In the genomic region with DNA sequence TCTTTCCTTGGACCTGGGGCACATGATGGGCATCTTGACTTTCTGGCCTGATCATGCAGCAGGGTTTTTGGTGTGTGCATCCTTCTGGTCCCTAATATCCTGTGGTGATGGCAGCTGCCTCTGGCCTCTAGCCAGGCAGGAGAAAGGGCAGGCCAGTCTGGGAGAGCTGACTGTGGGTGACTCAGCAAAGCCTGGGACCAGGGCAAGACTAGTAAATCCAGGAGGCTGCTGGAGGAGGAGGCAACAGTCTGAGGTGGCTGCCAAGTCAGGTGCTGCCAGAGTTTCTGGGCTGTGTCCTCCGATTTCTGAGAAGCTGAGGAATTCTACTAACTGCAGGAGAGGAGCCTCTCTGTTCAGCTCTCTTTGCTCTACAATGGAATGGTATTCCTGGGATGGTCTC, we compare ENCODE assay signal across 10 mouse cellular contexts. TPM values are rescaled to one million over a fixed set of nuclear protein-coding genes. Genes with fewer than 3 reads are reported as not detected.
DNase-seq lines count a peak whose midpoint lies in the region; ATAC-seq and TF ChIP-seq lines count a peak whose summit lies in the region.
"Had no signal": no experiment of that assay in that cellular context is flagged by ENCODE, and none has a peak within 500 bp of the region (broad histone marks: within the 10 kb centered on the region; RNA-seq: fewer than 3 reads in every experiment).

No protein-coding gene starts in this region.

- no peak for TF ChIP-seq CTCF in kidney, postnatal 0 days (IDR thresholded peaks at IDR 0.05; ENCODE audit: low read depth)

- peak; percentile 97 for DNase-seq in heart, adult 11 months
- no peak for DNase-seq in midbrain, embryonic 10.5 days (ENCODE audit: low spot score)
- no peak for DNase-seq in midbrain, embryonic 14.5 days
- peak; percentile 97 for DNase-seq in cerebellum, adult 11-12 months
- no peak for DNase-seq in kidney, postnatal 0 days (ENCODE audit: low spot score)
- DNase-seq in layer of hippocampus, adult 11-12 months (ENCODE audit: low spot score), result no peak

- no peaks in the 10 kb centered on the region for H3K9me3 ChIP-seq in heart, embryonic 12.5 days (replicated peaks)
- 0 out of 2 replicates have a peak, but pooled peaks cover 2% of the 10 kb centered on the region for H3K9me3 ChIP-seq in midbrain, embryonic 10.5 days (replicated peaks)
- no peaks in the 10 kb centered on the region for H3K9me3 ChIP-seq in midbrain, embryonic 14.5 days (ENCODE audit: control insufficient read depth, low read length)
- no peaks in the 10 kb centered on the region for H3K9me3 ChIP-seq in kidney, postnatal 0 days (replicated peaks; ENCODE audit: low read length)
- no peaks in the 10 kb centered on the region for H3K9me3 ChIP-seq in midbrain, embryonic 16.5 days (replicated peaks; ENCODE audit: control insufficient read depth, low read length, poor library complexity, severe bottlenecking)

- H3K4me2 ChIP-seq in heart, embryonic 12.5 days, result no peak overlapping the region
- no peak overlapping the region for H3K4me2 ChIP-seq in midbrain, embryonic 14.5 days (ENCODE audit: low read length)
- H3K4me2 ChIP-seq in kidney, postnatal 0 days (ENCODE audit: low read length), result no peak overlapping the region
- no peak overlapping the region for H3K4me2 ChIP-seq in midbrain, embryonic 16.5 days (ENCODE audit: low read length)
- H3K4me2 ChIP-seq: embryonic facial prominence, embryonic 13.5 days had no signal

- H3K27me3 ChIP-seq in heart, embryonic 12.5 days (replicated peaks), result peaks cover 13% of the 10 kb centered on the region
- 0 out of 2 replicates have a peak, but pooled peaks cover 6% of the 10 kb centered on the region for H3K27me3 ChIP-seq in midbrain, embryonic 10.5 days (ENCODE audit: low read depth, poor library complexity, severe bottlenecking)
- H3K27me3 ChIP-seq in midbrain, embryonic 14.5 days (ENCODE audit: control insufficient read depth, insufficient read depth, low read length), result no peaks in the 10 kb centered on the region
- H3K27me3 ChIP-seq in kidney, postnatal 0 days (ENCODE audit: insufficient read depth, low read length), result no peaks in the 10 kb centered on the region
- no peaks in the 10 kb centered on the region for H3K27me3 ChIP-seq in midbrain, embryonic 16.5 days (ENCODE audit: control insufficient read depth, insufficient read depth, low read depth, low read length)

- H3K36me3 ChIP-seq in heart, embryonic 12.5 days, result no peaks in the 10 kb centered on the region
- H3K36me3 ChIP-seq in midbrain, embryonic 10.5 days, result no peaks in the 10 kb centered on the region
- H3K36me3 ChIP-seq in midbrain, embryonic 14.5 days (ENCODE audit: control insufficient read depth, insufficient read depth, low read length), result no peaks in the 10 kb centered on the region
- no peaks in the 10 kb centered on the region for H3K36me3 ChIP-seq in kidney, postnatal 0 days (ENCODE audit: insufficient read depth, low read length)
- no peaks in the 10 kb centered on the region for H3K36me3 ChIP-seq in midbrain, embryonic 16.5 days (ENCODE audit: control insufficient read depth, insufficient read depth, low read length)
- H3K36me3 ChIP-seq: embryonic facial prominence, embryonic 13.5 days had no signal

- H3K4me3 ChIP-seq in heart, embryonic 12.5 days, result no peak overlapping the region
- H3K4me3 ChIP-seq in midbrain, embryonic 10.5 days, result no peak overlapping the region
- no peak overlapping the region for H3K4me3 ChIP-seq in midbrain, embryonic 14.5 days (replicated peaks; ENCODE audit: low read depth, low read length)
- no peak overlapping the region for H3K4me3 ChIP-seq in kidney, postnatal 0 days (replicated peaks; ENCODE audit: low read depth, low read length)
- no peak overlapping the region for H3K4me3 ChIP-seq in midbrain, embryonic 16.5 days (ENCODE audit: low read depth, low read length)
- H3K4me3 ChIP-seq: embryonic facial prominence, embryonic 13.5 days had no signal

- ATAC-seq in heart, embryonic 12.5 days (ENCODE audit: insufficient number of reproducible peaks, low FRiP score), result no peak
- ATAC-seq in midbrain, embryonic 14.5 days (ENCODE audit: low FRiP score, low TSS enrichment), result no peak
- 0 out of 2 replicates have a peak, but pooled peaks have one; percentile 17 for ATAC-seq in kidney, postnatal 0 days (replicated peaks; ENCODE audit: low FRiP score, low read depth)
- no peak for ATAC-seq in midbrain, embryonic 16.5 days

- WGBS in heart, embryonic 12.5 days, result 75% methylated on average over 1 of the region's 1 CpGs
- WGBS in midbrain, embryonic 10.5 days, result 86% methylated on average over 1 of the region's 1 CpGs
- WGBS in midbrain, embryonic 14.5 days, result 59% methylated on average over 1 of the region's 1 CpGs
- WGBS in kidney, postnatal 0 days, result 67% methylated on average over 1 of the region's 1 CpGs
- WGBS in midbrain, embryonic 16.5 days, result 77% methylated on average over 1 of the region's 1 CpGs

- no peak overlapping the region for H3K9ac ChIP-seq in heart, embryonic 12.5 days
- H3K9ac ChIP-seq in midbrain, embryonic 14.5 days (replicated peaks; ENCODE audit: low read length), result no peak overlapping the region
- H3K9ac ChIP-seq in kidney, postnatal 0 days (ENCODE audit: low read depth, low read length), result no peak overlapping the region
- H3K9ac ChIP-seq in midbrain, embryonic 16.5 days (ENCODE audit: low read depth, low read length), result no peak overlapping the region
- H3K9ac ChIP-seq: embryonic facial prominence, embryonic 13.5 days had no signal

- H3K27ac ChIP-seq in heart, embryonic 12.5 days (ENCODE audit: poor library complexity, severe bottlenecking), result no peak overlapping the region
- 0 out of 2 replicates have a peak overlapping the region, but pooled peaks have one; percentile 23 for H3K27ac ChIP-seq in midbrain, embryonic 10.5 days (replicated peaks)
- H3K27ac ChIP-seq in midbrain, embryonic 14.5 days (replicated peaks; ENCODE audit: low read depth, low read length), result no peak overlapping the region
- no peak overlapping the region for H3K27ac ChIP-seq in kidney, postnatal 0 days
- no peak overlapping the region for H3K27ac ChIP-seq in midbrain, embryonic 16.5 days (ENCODE audit: low read length)
- H3K27ac ChIP-seq: embryonic facial prominence, embryonic 13.5 days had no signal

- H3K4me1 ChIP-seq in heart, embryonic 12.5 days (replicated peaks), result no peaks in the 10 kb centered on the region
- peaks cover 12% of the 10 kb centered on the region for H3K4me1 ChIP-seq in midbrain, embryonic 10.5 days
- H3K4me1 ChIP-seq in midbrain, embryonic 14.5 days (ENCODE audit: control insufficient read depth, insufficient read depth, low read length), result peaks cover 8% of the 10 kb centered on the region; the same call in 1 of the 2 replicates
- no peaks in the 10 kb centered on the region for H3K4me1 ChIP-seq in kidney, postnatal 0 days (replicated peaks; ENCODE audit: insufficient read depth, low read length)
- H3K4me1 ChIP-seq in midbrain, embryonic 16.5 days (ENCODE audit: control insufficient read depth, insufficient read depth, low read length), result peaks cover 11% of the 10 kb centered on the region; the same call in 1 of the 2 replicates
- H3K4me1 ChIP-seq: embryonic facial prominence, embryonic 13.5 days had no signal

RNA-seq across cellular contexts. Expression of a gene that starts 3.3 kb away (rescaled TPM):
- polyA plus RNA-seq in heart, embryonic 12.5 days (2016; fragmentation: Nextera tagmentation; extraction: Ambion mirVana), result not detected in 2 replicates
- not detected in 2 replicates for polyA plus RNA-seq in midbrain, embryonic 10.5 days (2016; fragmentation: Nextera tagmentation; extraction: Ambion mirVana)
- not detected in 2 replicates for polyA plus RNA-seq in midbrain, embryonic 14.5 days (2014; fragmentation: Nextera tagmentation; extraction: Ambion mirVana)
- 21.8 and 31.4 TPM in 2 replicates for polyA plus RNA-seq in kidney, postnatal 0 days (2015; fragmentation: Nextera tagmentation; extraction: Ambion mirVana)
- polyA plus RNA-seq in midbrain, embryonic 16.5 days (2015; fragmentation: Nextera tagmentation; extraction: Ambion mirVana), result 0.11 TPM in 1 of 2 replicates, not detected in the other
- polyA plus RNA-seq: embryonic facial prominence, embryonic 13.5 days; liver, embryonic 16.5 days had no signal

Comparison
In these comparisons a context has a peak if more than half of its experiments do, and no peak if none do; other contexts are left out.
1. DNase-seq: peak in heart, adult 11 months (single experiment) and cerebellum, adult 11-12 months (single experiment); none in midbrain, embryonic 10.5 days (single experiment), midbrain, embryonic 14.5 days (single experiment), kidney, postnatal 0 days (single experiment) and layer of hippocampus, adult 11-12 months (single experiment).
2. RNA of a gene that starts 3.3 kb away (polyA plus RNA-seq): 21.8 to 31.4 TPM in kidney, postnatal 0 days; 0.11 TPM in midbrain, embryonic 16.5 days, not detected in midbrain, embryonic 14.5 days, not detected in midbrain, embryonic 10.5 days and not detected in heart, embryonic 12.5 days; every median in the first group is over 10 times any median in the second.